Mouse (Mus musculus): ENCODE data around the gene Nsa2. TPM values are rescaled to one million over a fixed set of nuclear protein-coding genes. Genes with fewer than 3 reads are reported as not detected.
"Not testable (repeated sequence)": the region's sequence is repeated elsewhere in the genome, so short reads cannot be mapped to it uniquely, and the experiment has no call there.

Nsa2 gene
- total RNA-seq, 2 experiments from 2014 or later = 41.5 to 48.3 TPM

GRCm38 (mm10) chr13:97121341-97121740, 16.4 kb downstream of the Nsa2 start:
- DNase-seq = no peak
- Histone ChIP-seq H3K27ac (no peak overlapping the region), H3K4me3 (no peak overlapping the region)
- no peak for TF ChIP-seq CTCF (IDR thresholded peaks at IDR 0.05)
- intact Hi-C loops (cut with DNase I) = no loop called here

- H3K4me3 ChIP-seq = no peak overlapping the region
- intact Hi-C loops (cut with DNase I) = no loop called here
- TF ChIP-seq CTCF (IDR thresholded peaks at IDR 0.05) = no peak
- no peak overlapping the region for H3K27ac ChIP-seq
- DNase-seq = no peak
Measured at GRCm38 (mm10) chr13:97109046-97109445, 28.7 kb downstream of the Nsa2 start.

GRCm38 (mm10) chr13:97107721-97108120, 30.0 kb downstream of the Nsa2 start:
- DNase-seq; H3K4me3 ChIP-seq; intact Hi-C loops (cut with DNase I); H3K27ac ChIP-seq: not testable (repeated sequence)

DNA sequence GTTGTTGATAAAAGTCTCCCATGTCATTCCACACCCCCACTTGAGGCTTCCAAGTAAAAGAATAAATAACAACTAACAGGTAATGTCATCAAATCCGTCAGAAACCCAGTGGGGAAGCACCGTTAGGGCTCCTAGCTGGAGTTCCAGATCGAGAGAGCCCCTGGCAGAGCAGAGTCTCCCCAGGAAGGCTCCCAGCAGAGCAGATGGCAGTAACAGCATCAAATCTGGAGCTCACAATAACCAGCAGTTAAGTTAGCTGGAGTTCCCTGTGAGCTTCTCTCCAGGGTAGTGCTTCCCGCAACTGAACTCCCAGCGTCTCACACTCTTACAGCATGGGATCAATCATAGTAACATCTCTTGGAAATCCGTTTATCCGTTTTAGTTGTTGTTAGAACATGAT, 32.7 kb downstream of the Nsa2 start:
- Histone ChIP-seq H3K27ac (no peak overlapping the region), H3K4me3 (no peak overlapping the region)
- intact Hi-C loops (cut with DNase I) = no loop called here
- DNase-seq = no peak
- no peak for TF ChIP-seq CTCF (IDR thresholded peaks at IDR 0.05)

DNA sequence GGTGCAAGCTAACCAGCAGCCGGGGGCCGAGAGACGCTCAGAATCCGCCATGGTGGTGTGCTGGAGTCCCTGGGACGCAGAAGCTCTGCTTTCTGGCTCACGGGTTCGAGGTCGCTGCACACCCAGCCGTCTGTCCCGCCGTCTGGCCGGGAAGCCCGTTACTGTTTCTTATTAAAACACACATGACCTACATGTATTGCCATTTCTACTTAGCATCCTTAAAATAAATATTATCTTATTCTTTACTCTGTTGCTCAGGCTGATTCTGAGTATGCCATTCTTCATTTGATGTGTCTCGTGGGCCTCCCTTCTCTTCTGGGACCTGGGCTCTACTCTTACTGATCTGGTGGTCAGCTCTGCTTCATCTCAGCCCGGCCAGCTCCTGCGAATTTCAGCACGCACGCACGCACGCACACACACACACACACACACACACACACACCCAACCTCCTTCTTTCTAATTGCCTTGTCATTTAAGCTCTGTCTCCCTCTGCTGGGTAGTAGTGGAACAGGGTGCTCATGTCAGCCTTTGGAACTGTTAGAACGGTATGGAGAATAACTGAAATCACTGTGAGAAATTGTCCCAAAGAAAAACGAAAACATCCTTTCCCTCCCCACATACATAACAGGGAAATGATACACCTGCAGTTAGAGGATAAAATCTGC, 38.4 kb downstream of the Nsa2 start, which contains the start of gene Gm6169:
Gene Gm6169 (minus strand): TSS at position 51 of the 666 bp plus-strand sequence.
- H3K27ac ChIP-seq = no peak within 1 kb of the TSS
- intact Hi-C loops (cut with DNase I) = no loop called here
- TF ChIP-seq CTCF (IDR thresholded peaks at IDR 0.05) = peak; percentile 31; the same call in 1 of the 2 replicates
- no peak for DNase-seq
- no peak within 1 kb of the TSS for H3K4me3 ChIP-seq

DNA sequence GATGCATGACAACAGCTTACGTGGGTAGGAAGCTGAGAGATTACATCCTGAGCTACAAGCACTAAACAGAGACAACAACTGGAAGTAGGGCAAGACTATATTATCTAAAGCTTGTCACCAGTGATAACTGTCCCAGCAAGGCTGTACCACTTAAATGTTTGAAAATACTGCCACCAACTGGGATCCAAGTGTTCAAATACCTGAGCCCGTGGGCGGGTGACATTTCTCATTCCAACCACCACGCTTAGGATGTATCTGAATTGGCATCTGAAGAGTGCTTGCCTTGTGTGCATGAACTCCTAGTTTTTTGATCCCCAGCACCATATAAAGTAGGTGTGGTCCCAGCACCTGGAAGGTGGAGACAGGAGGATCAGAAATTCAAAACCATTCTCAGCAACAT, 42.0 kb downstream of the Nsa2 start:
- Histone ChIP-seq H3K4me3 (no peak overlapping the region), H3K27ac (no peak overlapping the region)
- no peak for DNase-seq
- no peak for TF ChIP-seq CTCF (IDR thresholded peaks at IDR 0.05)
- intact Hi-C loops (cut with DNase I) = no loop called here

GRCm38 (mm10) chr13:97088183-97088582, 49.6 kb downstream of the Nsa2 start:
- DNase-seq = no peak
- intact Hi-C loops (cut with DNase I) = no loop called here
- TF ChIP-seq CTCF (IDR thresholded peaks at IDR 0.05) = no peak
- Histone ChIP-seq H3K4me3 (no peak overlapping the region), H3K27ac (no peak overlapping the region)

- Histone ChIP-seq H3K27ac (no peak overlapping the region), H3K4me3 (no peak overlapping the region)
- no peak for DNase-seq
- intact Hi-C loops (cut with DNase I) = no loop called here
- TF ChIP-seq CTCF (IDR thresholded peaks at IDR 0.05) = no peak
Measured at GRCm38 (mm10) chr13:97087421-97087820, 50.3 kb downstream of the Nsa2 start.

- intact Hi-C loops (cut with DNase I) = no loop called here
- no peak overlapping the region for H3K4me3 ChIP-seq
- TF ChIP-seq CTCF (IDR thresholded peaks at IDR 0.05) = no peak
- H3K27ac ChIP-seq = no peak overlapping the region
- DNase-seq = no peak
Measured at GRCm38 (mm10) chr13:97086316-97086715, 51.4 kb downstream of the Nsa2 start.

- no peak overlapping the region for H3K27ac ChIP-seq
- no peak for TF ChIP-seq CTCF (IDR thresholded peaks at IDR 0.05)
- intact Hi-C loops (cut with DNase I) = no loop called here
- H3K4me3 ChIP-seq = no peak overlapping the region
- no peak for DNase-seq
Measured at GRCm38 (mm10) chr13:97082432-97082831, 55.3 kb downstream of the Nsa2 start.

GRCm38 (mm10) chr13:97080615-97081014, 57.1 kb downstream of the Nsa2 start:
- Histone ChIP-seq H3K27ac (no peak overlapping the region), H3K4me3 (no peak overlapping the region)
- intact Hi-C loops (cut with DNase I) = no loop called here
- no peak for DNase-seq
- TF ChIP-seq CTCF (IDR thresholded peaks at IDR 0.05) = no peak

DNA sequence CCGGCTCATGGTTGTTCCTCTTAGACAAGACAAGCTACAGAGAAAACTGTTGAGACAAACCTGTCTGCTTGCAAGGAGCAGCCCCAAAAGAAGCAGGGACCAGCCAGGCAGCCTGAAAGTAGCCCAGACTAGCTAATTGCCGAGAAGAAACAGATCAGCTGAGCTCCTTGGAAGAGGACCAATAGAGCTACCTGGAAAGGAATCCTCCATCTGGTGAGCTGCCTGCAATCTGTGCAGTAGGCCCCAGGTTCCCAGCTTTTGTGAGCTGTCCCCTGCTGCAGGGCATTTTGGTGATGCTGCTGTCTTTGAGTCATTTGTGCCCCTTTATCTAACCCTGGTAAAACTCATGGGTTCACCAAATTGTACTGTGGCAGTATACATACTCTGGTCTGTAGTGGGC, 57.5 kb downstream of the Nsa2 start:
- intact Hi-C loops (cut with DNase I) = no loop called here
- Histone ChIP-seq H3K27ac (no peak overlapping the region), H3K4me3 (no peak overlapping the region)
- TF ChIP-seq CTCF (IDR thresholded peaks at IDR 0.05) = no peak
- DNase-seq = no peak

Other genes starting within 250 kb of the Nsa2 start
- under 1 TPM; 0.05 to 0.06 TPM for gene Gcnt4, start 213.2 kb downstream of the Nsa2 start, total RNA-seq (2021)
- gene 1700029F12Rik, start 103.6 kb downstream of the Nsa2 start, total RNA-seq (2021) = not detected
- not detected for gene Fam169a, start 70.7 kb downstream of the Nsa2 start, total RNA-seq (2021)
- 1 to 10 TPM in 1 of 2 experiments, not detected in 1; 7.3 TPM for gene Gm6169, start 38.7 kb downstream of the Nsa2 start, total RNA-seq (2021)
- gene Gfm2, start within 50 bp of the Nsa2 start, total RNA-seq (2021) = 10 to 100 TPM; 45.8 to 58.9 TPM
- 10 to 100 TPM in 1 of 2 experiments, 1 to 10 TPM in 1; 7.6 to 10.9 TPM for gene Hexb, start 60.4 kb upstream of the Nsa2 start, total RNA-seq (2021)
- gene Enc1, start 103.2 kb upstream of the Nsa2 start, total RNA-seq (2021) = 1 to 10 TPM; 1.1 to 4.8 TPM

Measured in gastrocnemius, adult 2 months (tissue).